Comparison of ENCODE assay signal across 7 mouse cellular contexts in the genomic region with DNA sequence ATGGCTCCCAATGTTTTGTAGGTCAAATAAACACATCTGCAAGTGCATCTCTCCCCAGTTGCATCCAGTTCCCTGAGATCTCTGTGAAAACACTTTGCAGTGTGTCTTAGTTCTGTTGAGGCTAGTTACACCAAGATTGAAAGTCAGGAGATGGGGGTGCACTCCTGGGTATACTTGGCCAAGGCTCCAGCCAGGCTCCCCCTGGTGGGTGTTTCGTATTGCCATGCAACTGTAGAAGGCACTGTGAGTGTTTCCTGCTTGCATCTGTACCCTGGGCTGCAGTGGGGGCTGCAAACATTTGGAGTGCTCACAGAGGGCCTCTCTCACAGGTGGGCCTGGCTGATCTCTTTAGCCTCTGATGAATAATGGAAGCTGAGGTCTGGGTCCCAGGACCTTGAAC.
A peak's percentile ranks its signal among the peaks of the same experiment; 100 is the strongest.
DNase-seq lines count a peak whose midpoint lies in the region; ATAC-seq and TF ChIP-seq lines count a peak whose summit lies in the region.

No protein-coding gene starts in this region.

- H3K36me3 ChIP-seq in kidney, embryonic 14.5 days (ENCODE audit: control insufficient read depth, insufficient read depth, low read length): no peaks in the 10 kb centered on the region
- H3K36me3 ChIP-seq in hindbrain, postnatal 0 days (ENCODE audit: insufficient read depth, low read length): no peaks in the 10 kb centered on the region

- WGBS in kidney, embryonic 14.5 days: 39% methylated on average over 1 of the region's 1 CpGs
- WGBS in hindbrain, postnatal 0 days: 30% methylated on average over 1 of the region's 1 CpGs

- H3K4me2 ChIP-seq in kidney, embryonic 14.5 days (replicated peaks; ENCODE audit: low read depth, low read length): no peak overlapping the region
- H3K4me2 ChIP-seq in hindbrain, postnatal 0 days (ENCODE audit: low read depth, low read length): no peak overlapping the region

- H3K27ac ChIP-seq in kidney, embryonic 14.5 days (ENCODE audit: low read depth, low read length): no peak overlapping the region
- H3K27ac ChIP-seq in hindbrain, postnatal 0 days: no peak overlapping the region

- DNase-seq in kidney, adult 18-20 months: peak; percentile 12
- DNase-seq in CD4-positive helper T cell, adult 2 months (ENCODE audit: low read depth, low spot score): peak; percentile 7
- peak; percentile 55 for DNase-seq in R1 (ENCODE audit: low read depth, low spot score)
- peak; percentile 61 for DNase-seq in hindbrain, postnatal 0 days (ENCODE audit: low spot score)
- DNase-seq in right cerebral cortex, postnatal 4 days: peak; percentile 47

- no peak overlapping the region for H3K9ac ChIP-seq in kidney, embryonic 14.5 days (ENCODE audit: low read depth, low read length)
- no peak overlapping the region for H3K9ac ChIP-seq in hindbrain, postnatal 0 days (replicated peaks; ENCODE audit: low read length)

- no peaks in the 10 kb centered on the region for H3K9me3 ChIP-seq in kidney, embryonic 14.5 days (ENCODE audit: control insufficient read depth, low read length)
- no peaks in the 10 kb centered on the region for H3K9me3 ChIP-seq in hindbrain, postnatal 0 days (ENCODE audit: low read length)

- no peaks in the 10 kb centered on the region for H3K27me3 ChIP-seq in kidney, embryonic 14.5 days (ENCODE audit: control insufficient read depth, insufficient read depth, low read length)
- H3K27me3 ChIP-seq in hindbrain, postnatal 0 days (ENCODE audit: insufficient read depth, low read length): no peaks in the 10 kb centered on the region

- ATAC-seq in kidney, embryonic 14.5 days (ENCODE audit: low FRiP score, low TSS enrichment): no peak
- no peak for ATAC-seq in hindbrain, postnatal 0 days
- ATAC-seq in erythroid progenitor cell, adult 5-6 weeks (replicated peaks; ENCODE audit: low FRiP score, poor library complexity, severe bottlenecking): no peak

- no peak overlapping the region for H3K4me3 ChIP-seq in kidney, embryonic 14.5 days (ENCODE audit: low read length)
- no peak overlapping the region for H3K4me3 ChIP-seq in hindbrain, postnatal 0 days (ENCODE audit: low read length)

- H3K4me1 ChIP-seq in kidney, embryonic 14.5 days (ENCODE audit: control insufficient read depth, insufficient read depth, low read length): no peaks in the 10 kb centered on the region
- no peaks in the 10 kb centered on the region; the same call in 1 of the 2 replicates for H3K4me1 ChIP-seq in hindbrain, postnatal 0 days (ENCODE audit: insufficient read depth, low read length)

- peak; percentile 64 for TF ChIP-seq CTCF in hindbrain, postnatal 0 days (IDR thresholded peaks at IDR 0.05; ENCODE audit: low read depth)

Comparison
In these comparisons a context has a peak if more than half of its experiments do, and no peak if none do; other contexts are left out.
1. DNase-seq: peak in every context shown above with its lines; median percentile 61 in hindbrain, postnatal 0 days; 55 in R1; 47 in right cerebral cortex, postnatal 4 days; 12 in kidney, adult 18-20 months; 7 in CD4-positive helper T cell, adult 2 months.